Mouse (Mus musculus) hindbrain, embryonic 16.5 days (tissue): Measurements from ENCODE around the gene Nup153. TPM values are rescaled to one million over a fixed set of nuclear protein-coding genes. Genes with fewer than 3 reads are reported as not detected.

ENCODE experiments used
- ATAC-seq: fragments of 200-750 bp; cut with Nextera tagmentation; 2 replicates; pipeline ENCODE4 v1.8.0; 2017; ENCODE audit warnings: moderate TSS enrichment, moderate library complexity
- H3K27ac ChIP-seq: fragments of 300-500 bp; sonication (generic); 2 replicates; pipeline ENCODE4 v1.5.1; 2014; ENCODE audit warnings: low read depth, mild to moderate bottlenecking, control low read depth, low read length, moderate library complexity
- H3K27me3 ChIP-seq: fragments of 300-500 bp; sonication (generic); replicated peaks from 2 replicates; pipeline ENCODE4 v1.6.1; 2014; ENCODE audit warnings: low read length; ENCODE audit not compliant: control insufficient read depth, insufficient read depth
- H3K36me3 ChIP-seq: fragments of 300-500 bp; sonication (generic); 2 replicates; pipeline ENCODE4 v1.6.1; 2014; ENCODE audit warnings: mild to moderate bottlenecking, low read length, moderate library complexity, mixed read lengths; ENCODE audit not compliant: control insufficient read depth, insufficient read depth
- H3K4me1 ChIP-seq: fragments of 300-500 bp; sonication (generic); 2 replicates; pipeline ENCODE4 v1.6.1; 2014; ENCODE audit warnings: low read depth, low read length; ENCODE audit not compliant: control insufficient read depth, insufficient read depth
- H3K4me2 ChIP-seq: fragments of 300-500 bp; sonication (generic); 2 replicates; pipeline ENCODE4 v1.6.1; 2014; ENCODE audit warnings: mild to moderate bottlenecking, low read length, control low read depth, moderate library complexity
- H3K4me3 ChIP-seq: fragments of 300-500 bp; sonication (generic); 2 replicates; pipeline ENCODE4 v1.5.1; 2014; ENCODE audit warnings: mild to moderate bottlenecking, low read length, control low read depth, moderate library complexity
- H3K9ac ChIP-seq: fragments of 300-500 bp; sonication (generic); 2 replicates; pipeline ENCODE4 v1.6.1; 2014; ENCODE audit warnings: low read depth, mild to moderate bottlenecking, control low read depth, low read length, moderate library complexity
- H3K9me3 ChIP-seq: fragments of 300-500 bp; sonication (generic); 2 replicates; pipeline ENCODE4 v1.6.1; 2014; ENCODE audit warnings: mild to moderate bottlenecking, low read length, moderate library complexity; ENCODE audit not compliant: control insufficient read depth
- WGBS: fragments of 180-500 bp; shearing (Covaris S2); extraction: QIAGEN DNeasy Blood & Tissue Kit; methylation state at CpG from one replicate; pipeline ENCODE4 v1.1.7; 2014; 5-methylcytosine and 5-hydroxymethylcytosine counted together
- polyA plus RNA-seq: library from polyadenylated mRNA; unstranded; fragments of >200 nt; fragmentation: Nextera tagmentation; extraction: Ambion mirVana; gene quantifications from 2 replicates; pipeline ENCODE4 v1.2.1, GENCODE M21; 2015

Nup153 gene
- polyA plus RNA-seq, 1 experiment from 2014 or later, result 15.3 TPM

DNA sequence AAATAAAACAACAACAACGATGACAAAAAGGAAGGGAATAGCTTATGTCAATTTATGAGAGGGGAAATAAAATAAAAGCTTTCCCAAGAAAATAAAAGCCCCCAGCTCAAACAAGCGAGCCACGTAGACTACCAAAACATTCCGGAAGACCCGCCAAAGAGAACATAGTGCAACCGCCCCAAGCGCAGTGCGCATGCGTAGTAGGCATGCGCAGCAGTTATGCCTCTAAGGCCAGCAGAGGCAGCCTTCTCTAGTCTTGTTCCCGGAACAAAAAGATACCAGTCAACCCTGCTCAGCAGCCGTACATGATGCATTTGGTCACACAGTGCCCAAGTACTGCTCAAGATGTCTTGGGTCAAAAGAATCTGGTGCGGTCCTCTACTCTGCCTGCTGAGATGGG lies 30.9 kb upstream of the Nup153 start:
- 92% methylated on average over 13 of the region's 13 CpGs for WGBS
- H3K27ac ChIP-seq, result no peak overlapping the region

DNA sequence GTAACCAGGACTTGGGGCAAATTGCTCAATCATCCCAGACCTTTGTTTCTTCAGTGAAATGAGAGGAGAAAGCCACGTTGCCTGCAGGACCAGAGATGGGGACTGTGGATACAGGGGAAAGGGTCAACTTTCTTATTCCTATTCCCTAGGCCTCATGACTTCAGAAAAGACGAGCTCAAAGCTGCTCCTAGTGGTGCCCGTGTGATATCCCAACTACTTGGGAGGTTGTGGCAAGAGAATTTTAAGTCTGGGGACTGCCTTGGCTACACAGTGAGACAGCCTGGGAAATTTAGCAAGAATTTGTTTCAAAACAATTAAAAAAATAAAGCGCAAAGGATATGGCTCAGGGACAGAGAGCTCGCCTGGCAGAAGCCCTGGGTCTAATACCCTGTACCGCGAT lies 30.2 kb upstream of the Nup153 start:
- Histone ChIP-seq H3K9ac (no peak overlapping the region), H3K4me3 (no peak overlapping the region), H3K9me3 (no peaks in the 10 kb centered on the region), H3K4me1 (no peaks in the 10 kb centered on the region; the same call in none of the 2 replicates), H3K27me3 (no peaks in the 10 kb centered on the region), H3K36me3 (peaks cover 7% of the 10 kb centered on the region; the same call in 1 of the 2 replicates), H3K4me2 (no peak overlapping the region), H3K27ac (no peak overlapping the region)
- 89% methylated on average over 7 of the region's 7 CpGs for WGBS
- ATAC-seq, result no peak

More for the DNA sequence above, 30.9 kb upstream of the Nup153 start:
- Histone ChIP-seq H3K27me3 (no peaks in the 10 kb centered on the region), H3K36me3 (peaks cover 7% of the 10 kb centered on the region; the same call in 1 of the 2 replicates), H3K4me3 (no peak overlapping the region), H3K9me3 (no peaks in the 10 kb centered on the region), H3K4me1 (no peaks in the 10 kb centered on the region; the same call in none of the 2 replicates), H3K4me2 (no peak overlapping the region), H3K9ac (no peak overlapping the region)
- no peak for ATAC-seq

GRCm38 (mm10) chr13:46753294-46753693 lies 25.6 kb upstream of the Nup153 start:
- H3K27ac ChIP-seq, result no peak overlapping the region
- WGBS, result 91% methylated on average over 5 of the region's 5 CpGs
- no peak overlapping the region for H3K9ac ChIP-seq

DNA sequence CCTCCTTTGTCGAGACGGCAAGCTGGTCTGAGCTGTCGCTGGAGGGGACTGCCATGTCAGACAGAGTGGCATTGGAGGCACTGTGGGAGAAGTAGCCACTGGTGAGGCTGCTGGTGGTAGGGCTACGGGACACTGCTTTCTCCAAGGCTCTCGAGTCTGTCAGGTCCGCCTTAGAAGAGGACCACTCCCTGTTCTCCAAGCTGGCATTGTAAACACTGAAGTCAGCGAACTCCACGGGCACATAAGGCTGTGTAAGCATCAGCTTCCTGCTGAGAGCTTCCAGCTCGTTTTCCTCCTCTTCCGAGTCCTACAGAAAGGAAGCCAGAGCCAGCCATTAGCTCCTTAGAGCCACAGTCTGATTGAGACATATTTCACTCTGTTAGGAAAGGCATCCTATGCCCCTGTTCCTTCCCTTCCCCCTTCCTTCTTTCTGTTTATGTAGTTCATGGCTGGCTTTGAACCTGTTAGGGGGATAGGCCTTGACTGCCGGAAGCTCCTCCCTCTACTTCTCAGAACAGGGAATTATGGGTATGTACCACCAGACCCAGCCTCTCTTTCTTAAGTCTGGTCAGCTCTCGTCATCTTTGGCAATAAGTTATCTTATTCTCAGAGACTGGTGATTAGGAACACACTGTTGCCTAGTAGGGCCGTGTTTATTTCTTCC lies 25.0 kb upstream of the Nup153 start:
- ATAC-seq, result no peak
- peaks cover 18% of the 10 kb centered on the region for H3K36me3 ChIP-seq
- no peaks in the 10 kb centered on the region for H3K9me3 ChIP-seq
- no peak overlapping the region for H3K4me2 ChIP-seq
- no peak overlapping the region for H3K4me3 ChIP-seq
- no peaks in the 10 kb centered on the region for H3K4me1 ChIP-seq
- no peaks in the 10 kb centered on the region for H3K27me3 ChIP-seq
- H3K27ac ChIP-seq, result no peak overlapping the region
- 92% methylated on average over 13 of the region's 13 CpGs for WGBS
- H3K9ac ChIP-seq, result no peak overlapping the region

More at GRCm38 (mm10) chr13:46753294-46753693, 25.6 kb upstream of the Nup153 start:
- Histone ChIP-seq H3K36me3 (peaks cover 18% of the 10 kb centered on the region), H3K27me3 (no peaks in the 10 kb centered on the region), H3K4me2 (no peak overlapping the region), H3K4me1 (no peaks in the 10 kb centered on the region), H3K4me3 (no peak overlapping the region), H3K9me3 (no peaks in the 10 kb centered on the region)
- no peak for ATAC-seq

- WGBS, result 93% methylated on average over 5 of the region's 5 CpGs
- no peak overlapping the region for H3K9ac ChIP-seq
- no peaks in the 10 kb centered on the region for H3K27me3 ChIP-seq
- H3K36me3 ChIP-seq, result peaks cover 18% of the 10 kb centered on the region
- no peak overlapping the region for H3K27ac ChIP-seq
- no peaks in the 10 kb centered on the region for H3K9me3 ChIP-seq
- ATAC-seq, result no peak
- H3K4me2 ChIP-seq, result no peak overlapping the region
- no peak overlapping the region for H3K4me3 ChIP-seq
- H3K4me1 ChIP-seq, result no peaks in the 10 kb centered on the region
These were observed 20.6 kb upstream of the Nup153 start for GRCm38 (mm10) chr13:46748138-46748873.

GRCm38 (mm10) chr13:46743821-46744220 lies 16.1 kb upstream of the Nup153 start:
- Histone ChIP-seq H3K9ac (no peak overlapping the region), H3K27ac (no peak overlapping the region), H3K4me1 (no peaks in the 10 kb centered on the region), H3K4me2 (no peak overlapping the region), H3K9me3 (no peaks in the 10 kb centered on the region), H3K36me3 (no peaks in the 10 kb centered on the region), H3K4me3 (no peak overlapping the region), H3K27me3 (no peaks in the 10 kb centered on the region)
- ATAC-seq, result no peak
- 88% methylated on average over 8 of the region's 8 CpGs for WGBS

GRCm38 (mm10) chr13:46742367-46742766 lies 14.6 kb upstream of the Nup153 start:
- no peaks in the 10 kb centered on the region for H3K9me3 ChIP-seq
- ATAC-seq, result no peak
- no peak overlapping the region for H3K4me3 ChIP-seq
- H3K9ac ChIP-seq, result no peak overlapping the region
- no peaks in the 10 kb centered on the region for H3K27me3 ChIP-seq
- no peak overlapping the region for H3K27ac ChIP-seq
- 60% methylated on average over 2 of the region's 2 CpGs for WGBS
- no peaks in the 10 kb centered on the region for H3K36me3 ChIP-seq
- no peak overlapping the region for H3K4me2 ChIP-seq
- no peaks in the 10 kb centered on the region for H3K4me1 ChIP-seq

DNA sequence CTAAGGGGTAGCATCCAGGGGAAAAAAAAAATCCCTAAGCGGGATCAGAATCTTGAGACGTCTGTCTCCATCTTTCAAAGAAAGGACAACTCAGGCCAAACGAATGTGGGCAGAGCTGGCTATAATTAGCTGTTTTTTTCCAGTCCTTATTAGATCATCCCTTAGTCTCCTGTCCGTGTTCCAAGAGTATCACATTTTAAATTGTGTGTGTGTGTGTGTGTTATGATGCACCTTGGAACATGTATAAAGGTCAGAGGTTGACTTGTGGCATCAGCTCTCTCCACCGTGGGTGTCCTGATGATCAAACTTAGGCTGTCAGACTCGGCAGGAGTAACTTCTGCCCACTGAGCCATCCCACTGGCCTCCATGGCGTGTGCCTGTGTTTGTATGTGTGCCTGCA lies 11.7 kb upstream of the Nup153 start:
- no peak overlapping the region for H3K9ac ChIP-seq
- H3K4me1 ChIP-seq, result peaks cover 9% of the 10 kb centered on the region
- H3K4me3 ChIP-seq, result no peak overlapping the region
- no peaks in the 10 kb centered on the region for H3K27me3 ChIP-seq
- no peak overlapping the region for H3K4me2 ChIP-seq
- no peak for ATAC-seq
- no peaks in the 10 kb centered on the region for H3K36me3 ChIP-seq
- no peak overlapping the region for H3K27ac ChIP-seq
- 79% methylated on average over 7 of the region's 7 CpGs for WGBS
- H3K9me3 ChIP-seq, result no peaks in the 10 kb centered on the region

- Histone ChIP-seq H3K4me2 (no peak overlapping the region), H3K27ac (no peak overlapping the region), H3K4me1 (peaks cover 9% of the 10 kb centered on the region), H3K36me3 (no peaks in the 10 kb centered on the region), H3K9me3 (no peaks in the 10 kb centered on the region), H3K9ac (no peak overlapping the region), H3K27me3 (no peaks in the 10 kb centered on the region), H3K4me3 (no peak overlapping the region)
- no peak for ATAC-seq
- 85% methylated on average over 4 of the region's 4 CpGs for WGBS
These were observed 9.7 kb upstream of the Nup153 start for GRCm38 (mm10) chr13:46737482-46737881.
